Mouse (Mus musculus): ENCODE measurements around the gene Slc26a10. TPM values are rescaled to one million over a fixed set of nuclear protein-coding genes. Genes with fewer than 3 reads are reported as not detected.
"Not testable (repeated sequence)": the region's sequence is repeated elsewhere in the genome, so short reads cannot be mapped to it uniquely, and the experiment has no call there.

Slc26a10 gene
- polyA plus RNA-seq, 1 experiment, result 1.1 TPM

DNA sequence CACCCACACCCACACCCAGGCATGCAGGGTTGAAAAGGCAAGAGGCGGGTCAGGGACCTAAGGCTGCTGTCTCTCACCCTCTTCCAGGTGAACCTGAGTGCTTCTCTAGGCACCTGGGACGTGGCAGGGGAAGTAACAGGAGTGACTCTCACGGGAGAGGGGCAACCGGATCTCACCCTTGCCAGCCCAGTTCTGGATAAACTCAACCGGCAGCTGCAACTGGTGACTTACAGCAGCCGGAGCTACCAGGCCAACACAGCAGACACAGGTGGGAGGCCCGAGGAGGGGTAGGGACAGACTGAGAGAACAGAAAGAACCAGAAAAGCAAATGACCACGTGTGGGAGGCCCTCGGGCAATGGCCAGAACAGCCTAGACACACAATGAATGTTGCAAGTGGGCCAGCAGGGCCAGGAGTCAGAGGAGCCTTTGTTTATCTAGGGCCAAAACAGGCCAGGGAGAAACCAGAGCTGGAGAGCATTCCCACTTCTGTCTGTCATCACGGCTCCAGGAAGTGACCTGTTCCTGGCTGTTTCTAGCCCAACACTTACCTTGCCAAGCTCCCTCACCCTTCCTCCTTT lies 12.7 kb downstream of the Slc26a10 start:
- no peak for DNase-seq (ENCODE audit: low read depth)
- TF ChIP-seq POLR2A (IDR thresholded peaks at IDR 0.05; ENCODE audit: borderline replicate concordance, extremely low read depth, insufficient read depth, insufficient read length, poor library complexity, severe bottlenecking) (no peak), CTCF (IDR thresholded peaks at IDR 0.05; ENCODE audit: borderline replicate concordance, extremely low read depth, insufficient read depth, insufficient read length) (no peak)

DNA sequence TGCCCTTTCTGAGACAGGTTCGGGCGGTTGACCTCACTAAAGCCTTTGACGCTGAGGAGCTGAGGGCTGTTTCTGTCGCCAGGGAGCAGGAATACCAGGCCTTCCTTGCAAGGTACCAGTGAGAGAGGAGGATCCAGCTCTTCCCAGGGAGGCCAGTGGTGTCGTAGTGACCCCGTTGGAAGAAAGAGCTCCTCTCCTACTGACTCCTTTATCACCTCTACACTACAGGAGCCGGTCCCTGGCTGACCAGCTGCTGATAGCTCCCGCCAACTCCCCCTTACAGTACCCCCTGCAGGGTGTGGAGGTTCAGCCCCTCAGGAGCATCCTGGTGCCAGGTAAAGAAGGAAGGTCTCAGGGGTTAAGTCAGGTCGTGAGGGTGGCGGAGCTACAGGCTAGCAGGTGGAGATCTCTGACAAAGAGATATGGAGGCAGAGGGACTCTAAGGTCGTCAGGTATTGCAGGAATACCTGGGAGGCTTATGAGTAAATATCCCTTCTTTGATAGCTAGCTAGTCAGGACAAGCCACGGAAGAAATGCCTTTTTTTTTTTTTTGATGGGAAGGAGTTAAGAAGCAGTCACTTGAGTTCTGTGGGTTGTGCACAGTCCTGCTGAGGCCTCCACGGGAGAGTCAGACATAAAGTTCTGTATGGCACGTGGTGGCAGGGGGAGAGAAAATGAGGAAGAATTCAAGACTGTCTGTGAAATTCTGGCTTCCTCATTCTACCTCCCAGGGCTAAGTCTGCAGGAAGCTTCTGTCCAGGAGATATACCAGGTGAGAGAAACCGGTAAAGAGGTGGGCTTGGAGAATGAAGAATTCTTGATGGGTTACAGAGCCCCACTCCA lies 13.5 kb downstream of the Slc26a10 start:
- TF ChIP-seq CTCF (IDR thresholded peaks at IDR 0.05; ENCODE audit: borderline replicate concordance, extremely low read depth, insufficient read depth, insufficient read length) (no peak), POLR2A (IDR thresholded peaks at IDR 0.05; ENCODE audit: borderline replicate concordance, extremely low read depth, insufficient read depth, insufficient read length, poor library complexity, severe bottlenecking) (no peak)
- DNase-seq (ENCODE audit: low read depth), result no peak

DNA sequence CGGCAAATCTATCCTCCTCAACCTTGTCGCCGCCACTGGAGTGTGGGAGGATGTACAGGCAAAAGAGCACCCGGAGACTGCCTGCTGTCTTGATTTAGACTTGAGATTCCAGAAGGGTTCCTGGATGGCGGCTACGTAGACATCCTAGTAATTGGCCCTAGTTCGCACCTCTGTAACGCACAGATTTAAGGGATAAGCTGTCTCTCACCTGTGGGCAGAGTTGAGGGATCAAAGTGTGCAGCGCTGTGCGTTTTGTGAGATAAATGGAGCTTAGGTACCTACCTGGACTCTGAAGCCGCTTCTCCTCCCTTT lies 14.1 kb downstream of the Slc26a10 start:
- no peak for DNase-seq (ENCODE audit: low read depth)
- TF ChIP-seq POLR2A (IDR thresholded peaks at IDR 0.05; ENCODE audit: borderline replicate concordance, extremely low read depth, insufficient read depth, insufficient read length, poor library complexity, severe bottlenecking) (no peak), CTCF (IDR thresholded peaks at IDR 0.05; ENCODE audit: borderline replicate concordance, extremely low read depth, insufficient read depth, insufficient read length) (no peak)

DNA sequence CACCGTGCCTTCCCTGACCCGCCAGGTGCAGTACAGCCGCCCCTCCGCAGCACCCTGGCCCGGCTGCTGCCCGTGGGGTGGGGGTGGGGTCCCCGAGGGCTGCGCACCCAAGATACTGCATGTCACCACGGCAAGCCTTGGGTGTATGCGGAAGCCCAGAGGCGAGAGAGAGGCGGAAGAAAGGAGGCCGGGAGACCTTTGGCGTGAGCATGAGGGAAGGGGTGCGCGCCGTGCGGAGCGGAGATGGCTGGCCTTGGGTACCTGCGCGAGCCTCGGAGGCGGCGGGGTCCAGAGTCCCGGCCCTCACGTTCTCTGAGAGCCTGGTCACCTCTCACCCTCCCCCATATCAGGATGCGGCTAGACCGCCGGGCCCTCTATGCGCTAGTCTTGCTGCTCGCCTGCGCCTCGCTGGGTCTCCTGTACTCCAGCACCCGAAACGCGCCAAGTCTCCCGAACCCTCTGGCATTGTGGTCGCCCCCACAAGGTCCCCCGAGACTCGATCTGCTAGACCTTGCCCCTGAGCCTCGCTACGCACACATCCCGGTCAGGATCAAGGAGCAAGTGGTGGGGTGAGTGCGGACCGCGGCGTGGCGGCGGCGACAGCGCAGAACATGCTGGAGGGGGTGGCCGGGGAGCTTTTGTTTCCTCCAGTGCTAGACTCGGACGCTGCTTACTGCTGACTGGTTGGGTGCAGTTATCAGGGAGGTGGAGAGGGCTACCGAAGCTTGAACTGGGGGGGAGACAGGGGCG lies 14.6 kb downstream of the Slc26a10 start:
- peak; percentile 74 for DNase-seq (ENCODE audit: low read depth)
- TF ChIP-seq POLR2A (IDR thresholded peaks at IDR 0.05; ENCODE audit: borderline replicate concordance, extremely low read depth, insufficient read depth, insufficient read length, poor library complexity, severe bottlenecking) (no peak), CTCF (IDR thresholded peaks at IDR 0.05; ENCODE audit: borderline replicate concordance, extremely low read depth, insufficient read depth, insufficient read length) (no peak)

DNA sequence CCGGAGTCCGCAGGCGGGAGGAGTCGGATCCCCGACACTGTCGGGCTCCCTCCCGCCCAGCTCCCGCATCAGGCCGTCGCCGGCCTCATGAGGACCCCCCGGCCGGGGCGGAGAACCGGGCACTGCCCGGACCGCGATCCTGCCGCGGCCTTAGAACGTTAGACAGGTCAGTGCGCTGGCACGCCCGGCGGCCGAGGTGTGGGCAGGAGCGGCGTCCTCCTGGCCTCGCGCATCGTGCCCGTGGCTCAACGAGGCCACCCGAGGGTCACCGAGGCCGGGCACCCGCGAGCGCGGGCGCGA lies 15.1 kb downstream of the Slc26a10 start:
- TF ChIP-seq CTCF (IDR thresholded peaks at IDR 0.05; ENCODE audit: borderline replicate concordance, extremely low read depth, insufficient read depth, insufficient read length) (no peak), POLR2A (IDR thresholded peaks at IDR 0.05; ENCODE audit: borderline replicate concordance, extremely low read depth, insufficient read depth, insufficient read length, poor library complexity, severe bottlenecking) (no peak)
- DNase-seq (ENCODE audit: low read depth), result no peak

DNA sequence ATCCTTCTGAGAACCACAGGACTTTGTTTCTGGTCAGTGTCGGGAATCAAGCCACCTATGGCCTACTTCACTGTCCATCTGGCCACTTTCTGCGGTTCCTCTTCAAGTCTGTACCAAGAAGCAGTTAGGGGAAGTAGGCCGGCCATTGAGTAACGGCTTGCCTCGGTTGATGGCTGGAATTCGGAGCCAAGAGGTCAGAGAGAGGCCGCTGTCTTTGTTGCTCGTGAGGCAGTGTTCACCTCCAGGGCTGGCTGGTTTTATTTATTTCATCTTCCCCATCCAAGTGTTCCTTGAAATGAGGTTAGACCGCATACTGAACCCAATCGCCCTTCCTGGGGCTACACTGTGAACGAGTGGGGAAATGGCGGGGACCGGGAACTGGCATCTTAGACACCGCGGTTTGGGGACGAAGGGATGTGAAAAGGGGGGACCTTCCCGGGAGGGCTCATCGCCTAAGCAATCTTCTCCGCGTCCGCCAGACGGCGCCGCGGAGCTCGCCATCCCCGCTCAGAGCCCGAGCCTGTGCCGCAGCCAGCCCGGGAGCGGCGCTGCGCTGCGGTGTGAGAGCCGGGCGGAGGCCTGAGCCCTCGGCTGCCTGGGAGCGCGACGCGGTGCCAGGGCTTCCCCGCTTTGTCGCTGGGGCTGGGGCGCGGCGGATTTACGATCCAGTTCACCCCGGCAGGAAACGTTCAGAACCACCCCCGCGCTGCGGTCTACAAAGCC lies 15.7 kb downstream of the Slc26a10 start, which contains the start of gene B4galnt1:
B4galnt1 (plus strand) TSS at position 595 of the 723 bp plus-strand sequence.
- peak; percentile 95 for DNase-seq (ENCODE audit: low read depth)
- TF ChIP-seq CTCF (IDR thresholded peaks at IDR 0.05; ENCODE audit: borderline replicate concordance, extremely low read depth, insufficient read depth, insufficient read length), result peak; percentile 96
- peak; percentile 87 for TF ChIP-seq POLR2A (IDR thresholded peaks at IDR 0.05; ENCODE audit: borderline replicate concordance, extremely low read depth, insufficient read depth, insufficient read length, poor library complexity, severe bottlenecking)

DNA sequence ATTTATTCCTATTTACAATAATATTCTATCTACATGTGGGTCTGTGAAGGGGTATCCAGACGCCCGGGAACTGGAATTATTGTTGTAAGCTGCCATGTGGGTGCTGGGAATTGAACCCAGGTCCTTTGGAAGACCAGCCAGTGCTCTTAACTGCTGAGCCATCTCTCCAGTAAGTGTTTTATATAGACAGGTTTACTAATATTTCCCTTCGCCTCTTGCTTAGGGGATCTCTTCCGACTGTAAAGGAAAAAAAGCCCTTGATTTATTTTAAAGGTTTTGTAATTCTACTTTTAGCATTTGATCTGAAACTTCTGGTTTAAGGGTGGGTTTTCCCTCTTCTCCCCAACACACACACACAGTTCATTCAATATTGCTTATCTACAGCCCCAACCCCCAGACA lies 16.3 kb downstream of the Slc26a10 start:
- DNase-seq (ENCODE audit: low read depth), result no peak
- TF ChIP-seq POLR2A (IDR thresholded peaks at IDR 0.05; ENCODE audit: borderline replicate concordance, extremely low read depth, insufficient read depth, insufficient read length, poor library complexity, severe bottlenecking), result no peak
- no peak for TF ChIP-seq CTCF (IDR thresholded peaks at IDR 0.05; ENCODE audit: borderline replicate concordance, extremely low read depth, insufficient read depth, insufficient read length)

DNA sequence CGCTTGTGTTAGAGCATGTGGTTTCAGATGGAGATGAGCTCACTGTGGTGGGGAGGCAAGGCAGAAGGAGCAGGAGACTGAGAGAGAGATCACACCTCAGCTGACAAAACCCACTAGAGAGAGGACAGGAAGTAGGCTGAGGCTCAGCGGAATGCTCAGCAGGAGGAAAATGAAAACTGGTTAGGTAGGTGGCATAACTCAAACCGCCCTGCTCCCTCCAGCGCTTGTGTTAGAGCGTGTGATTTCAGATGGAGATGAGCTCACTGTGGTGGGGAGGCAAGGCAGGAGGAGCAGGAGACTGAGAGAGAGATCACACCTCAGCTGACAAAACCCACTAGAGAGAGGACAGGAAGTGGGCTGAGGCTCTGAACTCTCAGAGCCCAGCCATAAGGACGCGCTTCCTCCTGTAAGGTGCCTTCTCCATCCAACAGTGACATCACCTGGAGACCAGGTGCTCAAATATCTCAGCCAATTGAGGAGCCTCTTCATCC lies 17.6 kb downstream of the Slc26a10 start:
- DNase-seq (ENCODE audit: low read depth), result not testable (repeated sequence)

DNA sequence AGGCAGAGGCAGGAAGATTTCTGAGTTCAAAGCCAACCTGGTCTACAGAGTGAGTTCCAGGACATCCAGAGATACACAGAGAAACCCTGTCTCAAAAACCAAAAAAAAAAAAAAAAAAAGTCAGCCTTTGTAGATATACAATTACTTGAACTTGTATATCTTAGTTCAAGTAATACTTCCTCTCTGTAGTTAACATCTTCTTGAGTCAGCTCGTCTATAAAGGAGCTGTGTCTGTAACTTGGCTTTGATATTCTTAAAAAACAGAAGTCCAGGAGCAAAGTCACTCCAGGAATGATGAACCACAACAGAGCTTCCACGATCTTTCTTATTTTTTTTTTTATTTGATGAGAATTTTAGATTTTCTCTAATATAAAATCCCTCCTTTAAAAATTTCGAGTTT lies 19.7 kb downstream of the Slc26a10 start:
- no peak for DNase-seq (ENCODE audit: low read depth)
- TF ChIP-seq POLR2A (IDR thresholded peaks at IDR 0.05; ENCODE audit: borderline replicate concordance, extremely low read depth, insufficient read depth, insufficient read length, poor library complexity, severe bottlenecking) (no peak), CTCF (IDR thresholded peaks at IDR 0.05; ENCODE audit: borderline replicate concordance, extremely low read depth, insufficient read depth, insufficient read length) (no peak)

DNA sequence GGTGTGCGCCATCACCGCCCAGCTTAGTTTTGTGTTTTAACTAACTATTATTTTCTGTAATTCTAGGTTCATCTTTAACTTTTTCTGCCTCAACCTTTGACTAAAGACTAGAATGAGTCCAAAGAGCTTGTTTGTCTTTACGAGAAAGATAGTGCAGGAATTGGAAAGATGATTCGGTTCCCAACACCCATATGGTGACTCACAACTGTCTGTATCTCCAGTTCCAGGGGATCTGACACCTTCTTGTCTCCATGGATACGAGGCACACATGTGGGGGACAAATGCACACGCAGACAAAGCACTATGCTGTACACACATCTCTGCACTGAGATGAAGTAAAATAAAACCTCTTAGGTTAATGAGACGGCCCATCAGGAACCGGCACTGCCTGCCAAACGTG lies 20.4 kb downstream of the Slc26a10 start:
- DNase-seq (ENCODE audit: low read depth), result no peak
- TF ChIP-seq POLR2A (IDR thresholded peaks at IDR 0.05; ENCODE audit: borderline replicate concordance, extremely low read depth, insufficient read depth, insufficient read length, poor library complexity, severe bottlenecking) (no peak), CTCF (IDR thresholded peaks at IDR 0.05; ENCODE audit: borderline replicate concordance, extremely low read depth, insufficient read depth, insufficient read length) (no peak)

DNA sequence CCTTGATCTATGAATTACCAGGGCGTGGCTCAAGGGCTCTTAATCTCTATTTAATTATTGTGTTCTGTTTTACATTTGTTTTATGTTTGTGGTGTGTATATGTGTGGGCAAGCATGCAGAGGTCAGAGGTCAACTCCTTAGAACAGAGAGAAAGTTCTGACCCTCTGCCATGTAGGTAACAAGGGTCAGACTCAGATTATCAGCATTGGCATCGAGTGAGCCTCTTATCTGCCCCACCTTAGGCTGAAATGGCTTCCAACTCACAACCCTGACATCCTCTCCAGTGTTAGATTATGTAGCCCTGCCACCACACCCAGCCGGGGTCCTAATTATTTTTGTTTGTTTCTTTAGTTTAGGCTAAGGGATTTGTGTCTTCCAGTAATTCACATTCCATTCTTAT lies 22.0 kb downstream of the Slc26a10 start:
- no peak for DNase-seq (ENCODE audit: low read depth)
- TF ChIP-seq CTCF (IDR thresholded peaks at IDR 0.05; ENCODE audit: borderline replicate concordance, extremely low read depth, insufficient read depth, insufficient read length), result no peak
- TF ChIP-seq POLR2A (IDR thresholded peaks at IDR 0.05; ENCODE audit: borderline replicate concordance, extremely low read depth, insufficient read depth, insufficient read length, poor library complexity, severe bottlenecking), result no peak
